Mouse (Mus musculus) liver, postnatal 0 days (tissue): ENCODE data around the gene Slc34a3. TPM values are rescaled to one million over a fixed set of nuclear protein-coding genes. Genes with fewer than 3 reads are reported as not detected.

Source experiments
- ATAC-seq: fragments of 200-750 bp; cut with Nextera tagmentation; 2 replicates; pipeline ENCODE4 v1.8.0; 2017; ENCODE audit warnings: mild to moderate bottlenecking, moderate library complexity
- DNase-seq: peaks from one replicate; pipeline ENCODE4 v3.0.0-alpha.2; 2016
- H3K27ac ChIP-seq: fragments of 300-500 bp; sonication (generic); 2 replicates; pipeline ENCODE4 v1.5.1; 2014; ENCODE audit warnings: antibody characterized with exemption, moderate library complexity, mild to moderate bottlenecking, low read depth
- H3K27me3 ChIP-seq: fragments of 300-500 bp; sonication (generic); 2 replicates; pipeline ENCODE4 v1.6.1; 2014; ENCODE audit warnings: low read length, control low read depth, mixed read lengths; ENCODE audit not compliant: insufficient read depth
- H3K36me3 ChIP-seq: fragments of 300-500 bp; sonication (generic); replicated peaks from 2 replicates; pipeline ENCODE4 v1.6.1; 2014; ENCODE audit warnings: mild to moderate bottlenecking, control low read depth, low read length, moderate library complexity, mixed read lengths; ENCODE audit not compliant: insufficient read depth
- H3K4me1 ChIP-seq: fragments of 300-500 bp; sonication (generic); 2 replicates; pipeline ENCODE4 v1.6.1; 2014; ENCODE audit warnings: antibody characterized with exemption, mild to moderate bottlenecking, control low read depth; ENCODE audit not compliant: insufficient read depth
- H3K4me2 ChIP-seq: fragments of 300-500 bp; sonication (generic); 2 replicates; pipeline ENCODE4 v1.6.1; 2014; ENCODE audit warnings: low read depth, mild to moderate bottlenecking, low read length, moderate library complexity, mixed read lengths
- H3K4me3 ChIP-seq: fragments of 300-500 bp; sonication (generic); 2 replicates; pipeline ENCODE4 v1.5.1; 2014; ENCODE audit warnings: low read depth, low read length
- H3K9ac ChIP-seq: fragments of 300-500 bp; sonication (generic); replicated peaks from 2 replicates; pipeline ENCODE4 v1.6.1; 2014; ENCODE audit warnings: mild to moderate bottlenecking, moderate library complexity
- H3K9me3 ChIP-seq: fragments of 300-500 bp; sonication (generic); 2 replicates; pipeline ENCODE4 v1.6.1; 2016; ENCODE audit warnings: mild to moderate bottlenecking, control low read depth, low read length, mixed read lengths
- CTCF ChIP-seq: sonication (generic); IDR thresholded peaks from 2 replicates; pipeline ENCODE4 v1.5.1; 2016; ENCODE audit warnings: antibody characterized with exemption, low read depth
- EP300 ChIP-seq: IDR thresholded peaks from 2 replicates; pipeline ENCODE4 v1.6.1; 2016; ENCODE audit warnings: antibody characterized with exemption, low read depth, mild to moderate bottlenecking
- WGBS: fragments of 180-500 bp; shearing (Covaris S2); extraction: QIAGEN DNeasy Blood & Tissue Kit; methylation state at CpG from one replicate; pipeline ENCODE4 v1.1.7; 2014; ENCODE audit not compliant: insufficient replicate concordance; 5-methylcytosine and 5-hydroxymethylcytosine counted together
- polyA plus RNA-seq: library from polyadenylated mRNA; unstranded; fragments of >200 nt; fragmentation: Nextera tagmentation; extraction: Ambion mirVana; gene quantifications from 2 replicates; pipeline ENCODE4 v1.2.1, GENCODE M21; 2015

Slc34a3 gene
- polyA plus RNA-seq, 1 experiment from 2014 or later = not detected

- no peak; the same call in 1 of the 2 replicates for ATAC-seq
- H3K4me1 ChIP-seq = peaks cover 23% of the 10 kb centered on the region
- H3K9me3 ChIP-seq = no peaks in the 10 kb centered on the region
- no peak for DNase-seq
- WGBS = 14% methylated on average over 6 of the region's 6 CpGs
- H3K27me3 ChIP-seq = peaks cover 26% of the 10 kb centered on the region
- H3K4me2 ChIP-seq = peak overlapping the region; percentile 78
- H3K4me3 ChIP-seq = peak overlapping the region; percentile 47; the same call in 1 of the 2 replicates
- H3K36me3 ChIP-seq = no peaks in the 10 kb centered on the region
- TF ChIP-seq CTCF (no peak), EP300 (no peak)
- H3K9ac ChIP-seq = no peak overlapping the region
- no peak overlapping the region for H3K27ac ChIP-seq
Observed at GRCm38 (mm10) chr2:25241438-25241775, 7.2 kb upstream of the Slc34a3 start.

GRCm38 (mm10) chr2:25240723-25241437 is 6.7 kb upstream of the Slc34a3 start:
- DNase-seq (peak; percentile 58), ATAC-seq (peak; percentile 74)
- TF ChIP-seq CTCF (no peak), EP300 (no peak)
- Histone ChIP-seq H3K4me3 (peak overlapping the region; percentile 47), H3K36me3 (no peaks in the 10 kb centered on the region), H3K27me3 (peaks cover 26% of the 10 kb centered on the region), H3K4me2 (peak overlapping the region; percentile 78), H3K9ac (peak overlapping the region; percentile 30; the same call in 1 of the 2 replicates), H3K4me1 (peaks cover 23% of the 10 kb centered on the region), H3K27ac (no peak overlapping the region), H3K9me3 (no peaks in the 10 kb centered on the region)
- 3% methylated on average over 29 of the region's 29 CpGs for WGBS

- H3K27ac ChIP-seq = no peak overlapping the region
- no peak for ATAC-seq
Observed at GRCm38 (mm10) chr2:25240310-25240709, 6.1 kb upstream of the Slc34a3 start.

GRCm38 (mm10) chr2:25239766-25240165 is 5.6 kb upstream of the Slc34a3 start:
- Histone ChIP-seq H3K36me3 (no peaks in the 10 kb centered on the region), H3K4me2 (no peak overlapping the region), H3K9me3 (no peaks in the 10 kb centered on the region), H3K4me1 (peaks cover 23% of the 10 kb centered on the region), H3K9ac (no peak overlapping the region), H3K27me3 (peaks cover 26% of the 10 kb centered on the region), H3K4me3 (no peak overlapping the region), H3K27ac (no peak overlapping the region)
- WGBS = 83% methylated on average over 3 of the region's 3 CpGs
- DNase-seq = no peak
- ATAC-seq = no peak
- TF ChIP-seq EP300 (no peak), CTCF (no peak)

More at GRCm38 (mm10) chr2:25240310-25240709, 6.1 kb upstream of the Slc34a3 start:
- H3K4me3 ChIP-seq = peak overlapping the region; percentile 47; the same call in 1 of the 2 replicates
- H3K36me3 ChIP-seq = no peaks in the 10 kb centered on the region
- peak overlapping the region; percentile 78 for H3K4me2 ChIP-seq
- WGBS = 56% methylated on average over 8 of the region's 8 CpGs
- peaks cover 23% of the 10 kb centered on the region for H3K4me1 ChIP-seq
- TF ChIP-seq CTCF = no peak
- TF ChIP-seq EP300 = no peak
- H3K27me3 ChIP-seq = peaks cover 26% of the 10 kb centered on the region
- no peak overlapping the region for H3K9ac ChIP-seq
- H3K9me3 ChIP-seq = no peaks in the 10 kb centered on the region
- DNase-seq = no peak

DNA sequence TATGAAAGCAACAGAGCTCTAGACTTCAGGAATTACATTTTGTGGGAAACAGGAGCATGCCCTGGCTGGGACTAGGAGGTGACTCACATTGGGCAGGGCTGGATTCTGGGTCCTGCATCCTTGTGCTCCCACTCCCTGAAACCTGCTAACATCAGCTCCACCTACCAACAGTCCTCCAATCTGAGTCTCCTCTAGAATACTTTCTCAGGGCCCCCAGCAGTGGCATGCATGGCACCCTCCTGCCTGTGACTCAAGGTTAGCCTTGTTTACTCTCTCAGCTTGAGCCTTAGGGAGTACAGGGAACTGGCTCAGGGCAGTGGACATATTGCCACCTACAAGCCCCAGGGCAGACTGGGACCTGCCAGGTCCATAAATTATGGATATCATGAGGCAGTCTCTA is 3.9 kb upstream of the Slc34a3 start:
- H3K4me1 ChIP-seq = peaks cover 23% of the 10 kb centered on the region
- no peaks in the 10 kb centered on the region for H3K9me3 ChIP-seq
- H3K36me3 ChIP-seq = no peaks in the 10 kb centered on the region
- H3K4me3 ChIP-seq = no peak overlapping the region
- DNase-seq (no peak), ATAC-seq (no peak)
- peaks cover 22% of the 10 kb centered on the region for H3K27me3 ChIP-seq
- H3K4me2 ChIP-seq = no peak overlapping the region
- TF ChIP-seq CTCF (no peak), EP300 (no peak)
- H3K27ac ChIP-seq = no peak overlapping the region
- H3K9ac ChIP-seq = no peak overlapping the region

GRCm38 (mm10) chr2:25237522-25237921 is 3.4 kb upstream of the Slc34a3 start:
- 64% methylated on average over 4 of the region's 4 CpGs for WGBS
- no peak overlapping the region for H3K27ac ChIP-seq
- H3K36me3 ChIP-seq = no peaks in the 10 kb centered on the region
- H3K4me1 ChIP-seq = peaks cover 22% of the 10 kb centered on the region
- H3K9me3 ChIP-seq = no peaks in the 10 kb centered on the region
- H3K4me3 ChIP-seq = no peak overlapping the region
- ATAC-seq = no peak
- TF ChIP-seq EP300 (no peak), CTCF (no peak)
- peaks cover 16% of the 10 kb centered on the region for H3K27me3 ChIP-seq
- no peak overlapping the region for H3K9ac ChIP-seq
- H3K4me2 ChIP-seq = no peak overlapping the region
- DNase-seq = no peak
